Mouse (Mus musculus): Measurements from ENCODE around the gene Gm3285. TPM values are rescaled to one million over a fixed set of nuclear protein-coding genes. Genes with fewer than 3 reads are reported as not detected.

The Gm3285 gene
- polyA plus RNA-seq, 1 experiment = not detected

- Histone ChIP-seq H3K4me1 (ENCODE audit: control insufficient read depth) (no peaks in the 10 kb centered on the region), H3K36me3 (ENCODE audit: control insufficient read depth) (no peaks in the 10 kb centered on the region)
- TF ChIP-seq TAL1 (IDR thresholded peaks at IDR 0.05; ENCODE audit: low read length) (no peak), GATA1 (IDR thresholded peaks at IDR 0.05; ENCODE audit: low read length) (no peak)
Observed at GRCm38 (mm10) chr10:77882553-77882952, 20.8 kb downstream of the Gm3285 start.

GRCm38 (mm10) chr10:77886007-77886747 lies 24.4 kb downstream of the Gm3285 start:
- Histone ChIP-seq H3K9me3 (ENCODE audit: control insufficient read depth, low read length) (peaks cover 2% of the 10 kb centered on the region; the same call in 1 of the 2 replicates), H3K4me3 (replicated peaks) (no peak overlapping the region), H3K27me3 (ENCODE audit: control insufficient read depth) (no peaks in the 10 kb centered on the region), H3K4me1 (ENCODE audit: control insufficient read depth) (no peaks in the 10 kb centered on the region), H3K36me3 (ENCODE audit: control insufficient read depth) (no peaks in the 10 kb centered on the region)
- no peak for TF ChIP-seq TAL1 (IDR thresholded peaks at IDR 0.05; ENCODE audit: low read length)
- TF ChIP-seq GATA1 (IDR thresholded peaks at IDR 0.05; ENCODE audit: low read length) = no peak

More at GRCm38 (mm10) chr10:77882553-77882952, 20.8 kb downstream of the Gm3285 start:
- Histone ChIP-seq H3K9me3 (ENCODE audit: control insufficient read depth, low read length) (peaks cover 2% of the 10 kb centered on the region; the same call in 1 of the 2 replicates), H3K4me3 (replicated peaks) (no peak overlapping the region), H3K27me3 (ENCODE audit: control insufficient read depth) (no peaks in the 10 kb centered on the region)

GRCm38 (mm10) chr10:77890987-77891565 lies 29.3 kb downstream of the Gm3285 start:
- no peak for TF ChIP-seq TAL1 (IDR thresholded peaks at IDR 0.05; ENCODE audit: low read length)
- Histone ChIP-seq H3K9me3 (ENCODE audit: control insufficient read depth, low read length) (no peaks in the 10 kb centered on the region), H3K4me1 (ENCODE audit: control insufficient read depth) (no peaks in the 10 kb centered on the region), H3K36me3 (ENCODE audit: control insufficient read depth) (no peaks in the 10 kb centered on the region), H3K4me3 (replicated peaks) (no peak overlapping the region), H3K27me3 (ENCODE audit: control insufficient read depth) (no peaks in the 10 kb centered on the region)

GRCm38 (mm10) chr10:77895562-77895961 lies 33.8 kb downstream of the Gm3285 start:
- H3K4me3 ChIP-seq (replicated peaks) = no peak overlapping the region
- peaks cover under 1% of the 10 kb centered on the region; the same call in 1 of the 2 replicates for H3K36me3 ChIP-seq (ENCODE audit: control insufficient read depth)
- H3K4me1 ChIP-seq (ENCODE audit: control insufficient read depth) = no peaks in the 10 kb centered on the region
- H3K9me3 ChIP-seq (ENCODE audit: control insufficient read depth, low read length) = no peaks in the 10 kb centered on the region
- H3K27me3 ChIP-seq (ENCODE audit: control insufficient read depth) = peaks cover under 1% of the 10 kb centered on the region
- no peak for TF ChIP-seq TAL1 (IDR thresholded peaks at IDR 0.05; ENCODE audit: low read length)
- TF ChIP-seq GATA1 (IDR thresholded peaks at IDR 0.05; ENCODE audit: low read length) = no peak

GRCm38 (mm10) chr10:77900126-77900525 lies 38.4 kb downstream of the Gm3285 start:
- TF ChIP-seq GATA1 (IDR thresholded peaks at IDR 0.05; ENCODE audit: low read length) (no peak), TAL1 (IDR thresholded peaks at IDR 0.05; ENCODE audit: low read length) (no peak)
- peaks cover 2% of the 10 kb centered on the region; the same call in 1 of the 2 replicates for H3K36me3 ChIP-seq (ENCODE audit: control insufficient read depth)
- no peak overlapping the region for H3K4me3 ChIP-seq (replicated peaks)
- H3K9me3 ChIP-seq (ENCODE audit: control insufficient read depth, low read length) = no peaks in the 10 kb centered on the region
- H3K27me3 ChIP-seq (ENCODE audit: control insufficient read depth) = peaks cover 29% of the 10 kb centered on the region
- H3K4me1 ChIP-seq (ENCODE audit: control insufficient read depth) = peaks cover 14% of the 10 kb centered on the region

GRCm38 (mm10) chr10:77900903-77901818 lies 39.4 kb downstream of the Gm3285 start:
- peaks cover 2% of the 10 kb centered on the region; the same call in 1 of the 2 replicates for H3K36me3 ChIP-seq (ENCODE audit: control insufficient read depth)
- H3K9me3 ChIP-seq (ENCODE audit: control insufficient read depth, low read length) = no peaks in the 10 kb centered on the region
- H3K27me3 ChIP-seq (ENCODE audit: control insufficient read depth) = peaks cover 29% of the 10 kb centered on the region
- peak overlapping the region; percentile 55 for H3K4me3 ChIP-seq (replicated peaks)
- TF ChIP-seq GATA1 (IDR thresholded peaks at IDR 0.05; ENCODE audit: low read length) (no peak), TAL1 (IDR thresholded peaks at IDR 0.05; ENCODE audit: low read length) (no peak)
- H3K4me1 ChIP-seq (ENCODE audit: control insufficient read depth) = peaks cover 14% of the 10 kb centered on the region

- Histone ChIP-seq H3K9me3 (ENCODE audit: control insufficient read depth, low read length) (no peaks in the 10 kb centered on the region), H3K27me3 (ENCODE audit: control insufficient read depth) (peaks cover 29% of the 10 kb centered on the region), H3K4me3 (replicated peaks) (peak overlapping the region; percentile 55), H3K36me3 (ENCODE audit: control insufficient read depth) (peaks cover 2% of the 10 kb centered on the region; the same call in 1 of the 2 replicates), H3K4me1 (ENCODE audit: control insufficient read depth) (peaks cover 14% of the 10 kb centered on the region)
- TF ChIP-seq GATA1 (IDR thresholded peaks at IDR 0.05; ENCODE audit: low read length) = no peak
- no peak for TF ChIP-seq TAL1 (IDR thresholded peaks at IDR 0.05; ENCODE audit: low read length)
Observed at GRCm38 (mm10) chr10:77901871-77902210, 40.1 kb downstream of the Gm3285 start.

GRCm38 (mm10) chr10:77902211-77902893 lies 40.6 kb downstream of the Gm3285 start, which contains the start of gene Lrrc3:
Gene Lrrc3 (minus strand): TSS chr10:77902536.
- Histone ChIP-seq H3K4me3 (replicated peaks) (peak within 1 kb of the TSS; percentile 55), H3K9me3 (ENCODE audit: control insufficient read depth, low read length) (no peaks in the 10 kb centered on the region)

More at GRCm38 (mm10) chr10:77902211-77902893, 40.6 kb downstream of the Gm3285 start, which contains the start of gene Lrrc3:
- TF ChIP-seq GATA1 (IDR thresholded peaks at IDR 0.05; ENCODE audit: low read length) (no peak), TAL1 (IDR thresholded peaks at IDR 0.05; ENCODE audit: low read length) (no peak)
- Histone ChIP-seq H3K4me1 (ENCODE audit: control insufficient read depth) (peaks cover 14% of the 10 kb centered on the region), H3K36me3 (ENCODE audit: control insufficient read depth) (peaks cover 2% of the 10 kb centered on the region; the same call in 1 of the 2 replicates), H3K27me3 (ENCODE audit: control insufficient read depth) (peaks cover 29% of the 10 kb centered on the region)
